Mouse (Mus musculus) ovary, postnatal 10 days (tissue): ENCODE data around the gene Txndc15.

ENCODE experiments used
- DNase-seq: peaks from one replicate; pipeline ENCODE4 v3.0.0; 2022; ENCODE audit warnings: low spot score

Txndc15 gene

DNA sequence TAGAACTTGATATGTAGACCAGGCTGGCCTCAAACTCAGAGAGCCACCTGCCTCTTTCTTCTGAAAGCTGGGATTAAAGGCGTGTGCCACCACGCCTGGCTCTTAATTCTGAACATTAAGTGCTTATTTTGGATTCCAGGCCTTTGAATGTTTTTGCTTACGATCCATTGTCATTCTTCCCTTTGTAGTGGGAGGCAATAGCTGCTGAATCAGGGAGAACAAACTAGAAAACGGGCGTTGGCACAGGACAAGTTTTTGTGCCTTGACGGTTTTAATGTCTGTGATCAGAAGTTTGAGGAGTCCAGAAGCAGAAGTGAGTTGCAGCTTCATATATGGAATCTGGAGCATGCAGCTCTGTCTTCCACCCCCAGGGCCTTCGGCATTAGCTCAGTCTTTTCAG, 16.3 kb downstream of the Txndc15 start:
- DNase-seq: no peak

GRCm38 (mm10) chr13:55732121-55732520, 17.7 kb downstream of the Txndc15 start:
- DNase-seq: no peak

DNA sequence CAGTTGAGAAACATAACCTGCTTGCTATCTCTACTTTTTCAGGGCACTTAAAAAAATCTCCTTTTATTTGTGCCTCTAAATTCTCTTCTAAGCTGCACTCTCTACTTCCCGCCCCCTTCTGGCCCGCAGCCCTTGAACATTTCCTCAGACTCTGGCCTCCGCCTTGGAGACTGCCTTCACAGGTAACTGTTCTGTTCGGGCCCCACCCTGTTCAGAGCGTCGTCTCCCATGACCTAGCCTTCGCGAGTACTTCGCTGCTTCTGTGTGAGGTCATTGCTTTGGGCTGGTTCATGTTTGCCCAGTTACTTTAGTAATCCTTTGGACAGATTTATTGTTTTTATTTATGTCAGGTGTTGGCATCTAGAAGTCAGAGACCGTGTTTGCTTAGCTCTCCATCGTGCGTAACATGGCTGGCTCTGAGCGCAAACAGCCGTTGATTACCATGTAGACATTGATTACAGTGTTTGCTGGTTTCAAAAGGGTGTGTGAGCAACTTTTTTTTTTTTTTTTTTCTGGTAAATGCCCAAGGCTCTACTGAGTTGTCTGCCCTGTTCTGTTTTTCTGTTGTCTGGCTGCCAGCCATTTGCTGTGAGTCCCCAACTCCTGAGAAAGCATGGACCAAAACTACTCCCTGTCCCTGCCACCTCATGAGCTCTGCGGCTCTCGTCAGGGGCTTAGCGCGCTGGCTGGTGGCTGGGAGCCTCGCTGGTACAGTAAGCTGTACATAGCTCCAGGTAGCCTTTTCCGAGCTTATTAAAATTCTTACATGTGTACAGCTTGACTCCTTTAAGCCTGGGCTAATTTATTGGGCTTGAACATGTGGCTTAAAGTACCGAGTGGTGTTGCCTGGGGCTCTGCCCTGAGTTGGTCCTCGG, 19.4 kb downstream of the Txndc15 start:
- no peak for DNase-seq

- DNase-seq: no peak
Observed at GRCm38 (mm10) chr13:55737885-55738284, 23.4 kb downstream of the Txndc15 start.

DNA sequence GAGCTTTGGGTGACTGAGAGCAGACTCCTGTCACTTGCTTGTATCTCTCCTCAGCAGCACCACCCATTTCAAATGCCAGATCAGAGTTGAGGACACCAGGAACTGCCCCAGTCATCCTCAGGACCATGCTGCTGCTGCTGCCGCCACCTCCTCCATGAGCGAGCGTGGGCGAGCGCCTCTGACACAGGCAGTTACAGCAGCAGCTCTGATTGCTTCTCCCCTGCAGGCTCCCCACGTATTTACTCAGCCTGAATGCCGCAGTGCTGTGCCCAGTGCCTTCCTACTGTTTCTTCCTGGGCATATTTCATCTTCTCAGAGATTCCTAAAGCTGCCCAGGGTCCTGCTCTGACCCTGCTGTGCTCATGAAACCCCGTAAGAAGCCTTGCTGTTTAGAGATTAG, 27.9 kb downstream of the Txndc15 start:
- DNase-seq: no peak

- no peak for DNase-seq
Observed at GRCm38 (mm10) chr13:55754380-55754779, 39.9 kb downstream of the Txndc15 start.

- no peak for DNase-seq
Observed at GRCm38 (mm10) chr13:55756789-55757188, 42.3 kb downstream of the Txndc15 start.

DNA sequence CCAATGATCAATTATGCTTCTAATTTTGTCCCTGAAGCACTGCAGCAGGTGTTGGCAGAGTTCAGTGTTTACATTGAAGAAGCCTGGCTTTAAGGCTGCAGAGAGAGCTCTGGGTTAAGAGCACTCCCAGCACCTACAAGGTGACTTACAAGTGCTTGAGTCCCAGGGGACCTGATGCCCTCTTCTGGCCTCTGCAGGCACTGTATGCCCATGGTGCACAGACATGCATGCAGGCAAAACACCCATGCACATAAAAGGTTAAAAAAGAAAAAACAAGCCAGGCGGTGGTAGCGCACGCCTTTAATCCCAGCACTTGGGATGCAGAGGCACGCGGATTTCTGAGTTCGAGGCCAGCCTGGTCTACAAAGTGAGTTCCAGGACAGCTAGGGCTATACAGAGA, 43.2 kb downstream of the Txndc15 start:
- no peak for DNase-seq

DNA sequence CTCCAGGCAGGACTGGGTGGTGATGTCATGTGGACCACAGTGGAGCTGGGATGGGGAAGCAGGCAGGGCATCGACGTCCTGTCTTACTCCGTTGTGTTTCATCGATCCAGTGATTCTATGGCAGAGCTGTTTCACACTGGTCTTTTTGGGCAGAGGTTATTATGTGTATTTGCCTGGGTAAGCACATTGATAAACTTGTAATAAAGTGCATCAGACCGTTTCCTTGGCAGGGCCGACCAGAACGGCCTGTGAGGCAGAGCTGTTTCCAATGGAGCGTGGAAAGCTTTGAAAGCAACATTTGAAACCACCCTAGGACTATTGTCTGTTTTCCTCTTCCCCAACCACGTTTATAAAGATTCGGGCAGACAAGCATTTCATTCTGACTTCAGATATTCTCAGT, 46.1 kb downstream of the Txndc15 start:
- no peak for DNase-seq

- no peak for DNase-seq
Observed at GRCm38 (mm10) chr13:55761486-55761885, 47.0 kb downstream of the Txndc15 start.

GRCm38 (mm10) chr13:55774352-55774751, 59.9 kb downstream of the Txndc15 start:
- no peak for DNase-seq

GRCm38 (mm10) chr13:55775056-55775455, 60.6 kb downstream of the Txndc15 start:
- DNase-seq: no peak
